Mouse (Mus musculus): Measurements from ENCODE around the gene Grin2a.

The Grin2a gene

DNA sequence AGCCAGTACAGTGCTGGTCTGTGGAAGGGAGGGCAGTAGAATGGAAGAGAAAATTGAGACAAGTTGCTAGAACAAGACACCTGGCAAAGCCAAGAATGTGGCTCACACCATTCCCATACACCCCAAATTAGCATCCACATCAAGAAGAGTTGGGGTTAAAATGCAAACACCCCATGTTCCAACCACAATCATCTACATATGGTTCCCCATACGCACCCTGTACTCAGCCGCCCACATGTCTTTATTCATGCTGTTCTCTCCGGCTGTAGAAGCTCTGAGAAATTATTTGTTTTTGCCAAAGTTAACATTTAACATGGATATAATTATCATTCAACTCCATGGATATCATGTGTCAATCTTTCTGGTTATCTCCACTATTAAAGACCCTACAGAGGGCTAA lies 22.7 kb downstream of the Grin2a start:
- in situ Hi-C loops (cut with MboI; ENCODE audit: unreplicated experiment in 2 of 2): no loop called here

GRCm38 (mm10) chr16:9964469-9964868 lies 30.9 kb downstream of the Grin2a start:
- in situ Hi-C loops (cut with MboI; ENCODE audit: unreplicated experiment in 2 of 2): no loop called here

GRCm38 (mm10) chr16:9962482-9962881 lies 32.9 kb downstream of the Grin2a start:
- in situ Hi-C loops (cut with MboI; ENCODE audit: unreplicated experiment in 2 of 2): no loop called here

- in situ Hi-C loops (cut with MboI; ENCODE audit: unreplicated experiment in 2 of 2): no loop called here
These were observed 36.0 kb downstream of the Grin2a start for GRCm38 (mm10) chr16:9959340-9959739.

DNA sequence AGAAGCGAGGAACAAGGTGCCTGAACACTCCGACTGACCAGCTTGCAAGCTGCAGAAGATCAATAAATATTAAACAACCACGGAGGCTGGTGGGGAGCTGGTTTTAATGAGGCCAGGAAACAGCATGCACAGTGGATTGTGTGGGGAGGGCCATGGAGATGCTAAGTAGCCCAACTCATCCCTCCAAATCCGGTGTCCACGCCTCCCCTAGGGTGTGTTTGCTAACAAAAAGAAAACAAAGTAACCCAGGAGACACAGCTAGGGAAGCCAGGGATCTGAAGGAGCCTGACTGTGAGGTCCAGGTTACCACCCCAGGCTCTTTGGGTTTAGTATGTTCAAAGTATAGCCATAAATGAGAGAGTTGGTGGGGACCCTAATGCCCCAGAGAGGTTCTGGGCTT lies 41.1 kb downstream of the Grin2a start:
- in situ Hi-C loops (cut with MboI; ENCODE audit: unreplicated experiment in 2 of 2): no loop called here

DNA sequence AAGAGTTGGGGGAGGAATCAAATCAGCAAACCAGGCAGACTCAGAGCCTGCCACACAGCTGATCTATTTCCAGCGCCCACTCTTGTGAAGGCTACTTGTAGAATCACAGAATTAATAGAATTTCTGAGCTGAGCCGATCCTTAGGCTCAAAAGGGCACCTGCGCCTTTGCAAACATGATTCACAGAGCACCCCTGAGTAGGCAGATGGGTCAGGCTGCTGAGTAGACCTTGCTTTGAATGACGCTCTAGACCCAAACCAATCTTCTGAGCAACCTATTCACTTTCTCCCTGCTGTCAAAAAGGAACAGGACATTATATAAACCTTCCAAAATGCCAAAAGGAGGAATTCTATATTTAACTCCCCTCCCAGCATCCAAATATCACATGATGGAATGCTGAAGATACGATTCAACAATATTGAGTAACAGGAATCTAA lies 41.9 kb downstream of the Grin2a start:
- in situ Hi-C loops (cut with MboI; ENCODE audit: unreplicated experiment in 2 of 2): no loop called here

DNA sequence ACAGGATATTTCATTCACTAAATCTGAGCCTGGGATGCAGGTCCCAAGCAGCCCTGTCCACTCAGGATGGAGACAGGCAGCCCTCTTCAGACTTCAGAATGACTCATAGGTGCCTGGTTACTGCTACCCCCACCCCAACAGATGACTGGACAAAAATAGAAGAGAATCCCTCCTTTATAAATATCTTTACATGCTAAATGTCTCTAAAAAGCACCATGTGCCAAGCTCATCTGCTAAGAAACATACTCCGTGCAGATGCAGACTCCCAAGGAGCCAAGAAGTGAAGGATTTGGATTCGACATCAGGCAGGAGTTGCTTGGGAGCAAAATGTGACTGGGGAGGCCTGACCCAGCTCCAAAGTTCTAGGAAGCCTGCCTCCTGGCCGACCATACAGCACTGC lies 46.1 kb downstream of the Grin2a start:
- in situ Hi-C loops (cut with MboI; ENCODE audit: unreplicated experiment in 2 of 2): no loop called here

- in situ Hi-C loops (cut with MboI; ENCODE audit: unreplicated experiment in 2 of 2): no loop called here
These were observed 47.9 kb downstream of the Grin2a start for GRCm38 (mm10) chr16:9947430-9947829.

DNA sequence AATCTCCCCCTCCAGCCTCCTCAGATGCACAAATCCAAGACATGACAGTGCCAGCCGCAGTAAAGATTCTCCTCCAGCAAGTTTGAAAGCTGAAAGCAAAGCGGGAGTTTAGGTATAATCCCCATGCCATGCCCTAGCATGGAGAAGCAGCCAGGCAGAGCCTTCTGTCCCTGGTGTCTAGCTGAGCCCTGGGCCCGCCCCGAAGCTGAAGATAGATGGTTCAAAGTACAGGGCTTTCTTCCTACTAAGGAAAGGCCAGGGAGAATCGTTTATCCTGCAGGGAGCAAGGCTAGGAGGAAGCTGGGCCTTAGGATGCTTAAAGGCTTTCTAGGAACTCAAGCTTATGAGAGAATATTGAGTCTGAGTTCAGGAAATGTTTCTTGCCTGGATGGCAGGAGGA lies 50.5 kb downstream of the Grin2a start:
- in situ Hi-C loops (cut with MboI; ENCODE audit: unreplicated experiment in 2 of 2): no loop called here

- in situ Hi-C loops (cut with MboI; ENCODE audit: unreplicated experiment in 2 of 2): no loop called here
These were observed 53.9 kb downstream of the Grin2a start for GRCm38 (mm10) chr16:9941306-9941930.

GRCm38 (mm10) chr16:9940716-9941115 lies 54.6 kb downstream of the Grin2a start:
- in situ Hi-C loops (cut with MboI; ENCODE audit: unreplicated experiment in 2 of 2): no loop called here

DNA sequence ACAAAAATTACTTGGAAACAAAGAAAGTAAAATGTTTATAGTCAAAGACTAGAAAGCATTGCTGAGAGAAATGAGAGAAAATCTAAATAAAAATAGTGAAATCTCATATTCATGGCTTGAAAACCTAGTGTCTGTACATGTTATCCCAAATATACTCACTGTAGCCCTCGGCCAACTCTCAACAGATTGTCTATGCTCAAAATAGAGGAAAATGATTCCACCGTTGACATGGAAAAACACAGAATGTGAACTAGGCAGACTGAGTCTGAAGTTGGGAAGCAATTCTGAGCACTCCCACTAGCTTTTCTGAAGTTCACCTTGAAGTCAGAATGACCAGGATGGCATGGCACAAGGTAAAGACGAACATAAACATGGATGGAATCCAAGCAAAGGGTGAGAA lies 84.7 kb downstream of the Grin2a start:
- in situ Hi-C loops (cut with MboI; ENCODE audit: unreplicated experiment in 2 of 2): no loop called here

- in situ Hi-C loops (cut with MboI; ENCODE audit: unreplicated experiment in 2 of 2): no loop called here
These were observed 86.1 kb downstream of the Grin2a start for GRCm38 (mm10) chr16:9909225-9909624.

- in situ Hi-C loops (cut with MboI; ENCODE audit: unreplicated experiment in 2 of 2): no loop called here
These were observed 90.9 kb downstream of the Grin2a start for GRCm38 (mm10) chr16:9904443-9904842.

DNA sequence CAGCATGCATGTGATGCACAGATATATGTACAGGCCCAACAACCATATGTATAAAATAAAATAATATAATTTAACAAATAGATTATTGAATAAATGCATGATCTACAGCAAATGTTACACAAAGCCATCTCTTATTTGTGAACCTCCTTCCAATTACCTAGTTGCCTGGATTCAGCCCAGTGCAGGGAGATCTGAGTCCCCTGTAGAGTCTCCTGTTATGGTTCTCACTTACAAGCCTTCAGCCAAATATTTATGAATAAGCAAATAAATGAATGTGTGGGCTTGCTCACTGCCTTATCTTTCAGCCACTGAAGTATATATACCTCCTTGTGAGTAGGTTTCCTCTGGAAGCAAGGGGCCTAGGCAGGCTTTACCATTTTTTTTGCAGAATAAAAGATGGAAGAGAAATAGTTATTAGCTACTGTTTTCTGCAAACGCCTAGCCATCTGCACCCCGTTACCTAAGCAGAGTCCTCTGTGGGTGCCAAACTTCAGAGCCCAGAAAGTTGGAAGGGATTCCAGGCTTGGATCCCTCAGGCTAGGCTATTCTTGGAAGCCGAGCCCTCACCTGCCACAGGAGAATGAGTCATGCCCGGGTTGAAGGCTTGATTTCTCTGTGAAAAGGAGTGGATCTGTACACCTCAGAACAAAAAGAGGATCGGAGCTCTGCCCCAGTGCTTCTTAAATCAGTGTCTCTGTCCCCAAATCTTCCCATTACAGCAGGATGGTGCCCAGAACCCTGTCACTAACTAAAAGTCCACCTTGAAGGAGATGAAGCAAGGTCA lies 92.5 kb downstream of the Grin2a start:
- in situ Hi-C loops (cut with MboI; ENCODE audit: unreplicated experiment in 2 of 2): no loop called here

DNA sequence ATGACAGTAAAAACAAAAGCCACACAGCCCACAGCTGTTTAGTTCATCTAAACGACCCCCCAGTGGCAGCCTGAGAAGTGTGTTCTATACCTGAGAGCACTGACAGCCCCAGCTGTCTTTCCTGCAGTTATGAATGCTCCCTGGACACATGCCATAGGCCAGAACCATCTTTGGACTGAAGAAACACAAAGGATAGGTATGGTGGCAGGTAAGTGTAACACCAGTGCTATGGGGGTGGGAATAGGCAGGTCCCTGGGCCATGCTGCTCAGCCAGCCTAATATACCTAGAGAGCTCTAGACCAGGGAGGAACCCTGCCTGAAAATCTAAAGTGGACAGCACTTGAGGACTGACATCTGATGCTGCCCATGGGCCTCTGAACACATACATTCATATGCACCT lies 93.9 kb downstream of the Grin2a start:
- in situ Hi-C loops (cut with MboI; ENCODE audit: unreplicated experiment in 2 of 2): no loop called here

DNA sequence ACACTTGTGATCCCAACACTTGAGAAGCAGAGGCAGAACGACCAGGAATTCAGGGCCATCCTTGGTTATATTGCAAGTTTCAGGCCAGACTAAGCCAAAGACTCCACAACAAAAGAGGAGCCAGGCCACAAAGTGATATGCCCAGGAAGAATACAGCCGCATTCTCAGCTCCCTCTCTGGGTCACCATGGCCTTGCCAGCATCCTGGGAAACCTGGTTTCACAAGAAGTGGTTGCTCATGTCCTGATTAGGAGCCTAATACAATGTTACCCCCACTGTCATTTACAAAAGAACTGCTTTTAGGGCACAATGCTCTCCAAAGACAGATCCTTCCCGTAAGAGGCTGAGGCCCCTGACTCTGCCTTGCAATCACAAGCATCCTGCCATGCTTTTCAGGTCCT lies 94.4 kb downstream of the Grin2a start:
- in situ Hi-C loops (cut with MboI; ENCODE audit: unreplicated experiment in 2 of 2): no loop called here

DNA sequence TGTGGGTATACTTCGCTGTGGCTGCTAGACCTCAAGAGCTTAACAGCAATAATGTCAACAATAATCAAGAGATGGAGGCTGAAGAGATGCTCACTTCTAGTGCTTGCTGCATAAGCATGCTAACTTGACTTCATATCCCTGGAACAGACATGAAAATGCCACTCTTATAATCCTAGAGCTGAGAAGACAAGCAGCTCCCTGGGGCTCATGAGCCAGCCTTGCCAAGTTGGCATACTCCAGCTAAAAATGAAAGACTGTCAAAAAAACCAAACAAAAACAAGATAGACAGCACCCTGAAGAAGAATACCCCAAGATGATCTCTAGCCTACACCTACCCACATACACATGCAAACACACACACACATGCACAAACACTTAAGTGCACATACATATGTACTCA lies 95.2 kb downstream of the Grin2a start:
- in situ Hi-C loops (cut with MboI; ENCODE audit: unreplicated experiment in 2 of 2): no loop called here

DNA sequence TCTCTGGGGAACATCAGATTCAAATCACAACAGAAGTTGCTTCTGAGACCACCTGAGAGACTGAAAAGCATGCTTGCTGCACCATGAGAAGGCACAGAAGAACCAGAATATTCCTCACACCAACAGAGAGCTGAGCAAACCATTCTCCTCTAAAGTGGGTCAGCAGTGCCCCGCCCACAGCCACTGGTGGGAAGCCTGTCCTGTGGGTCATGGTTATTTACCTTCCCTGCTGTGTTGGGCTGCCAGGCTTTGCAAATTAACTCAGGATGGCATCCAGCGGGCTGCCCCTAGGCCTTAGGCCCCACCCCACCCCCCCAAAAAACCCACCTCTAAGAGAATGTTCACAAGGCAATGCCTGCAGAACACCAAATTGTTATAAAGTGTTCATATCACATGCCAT lies 96.2 kb downstream of the Grin2a start:
- in situ Hi-C loops (cut with MboI; ENCODE audit: unreplicated experiment in 2 of 2): no loop called here

DNA sequence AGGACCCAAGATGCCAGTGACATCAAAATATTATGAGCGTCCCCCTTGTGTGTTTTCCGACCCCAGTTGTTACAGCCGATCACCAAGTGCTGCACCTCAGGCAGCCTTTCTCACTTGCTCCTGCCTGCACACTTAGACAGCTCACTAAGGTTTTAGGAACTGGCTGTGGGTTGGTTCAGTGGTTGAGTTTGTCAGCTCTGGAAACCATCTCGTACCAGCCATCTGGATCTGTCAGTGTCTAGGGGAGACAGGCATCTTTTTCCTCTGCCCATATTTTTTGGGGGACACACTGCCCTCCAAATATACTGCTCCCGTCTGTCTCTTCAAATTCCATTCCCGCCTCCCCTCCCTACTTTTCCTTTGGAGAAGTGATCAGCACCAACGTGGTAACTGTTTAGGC lies 99.8 kb downstream of the Grin2a start:
- in situ Hi-C loops (cut with MboI; ENCODE audit: unreplicated experiment in 2 of 2): no loop called here

DNA sequence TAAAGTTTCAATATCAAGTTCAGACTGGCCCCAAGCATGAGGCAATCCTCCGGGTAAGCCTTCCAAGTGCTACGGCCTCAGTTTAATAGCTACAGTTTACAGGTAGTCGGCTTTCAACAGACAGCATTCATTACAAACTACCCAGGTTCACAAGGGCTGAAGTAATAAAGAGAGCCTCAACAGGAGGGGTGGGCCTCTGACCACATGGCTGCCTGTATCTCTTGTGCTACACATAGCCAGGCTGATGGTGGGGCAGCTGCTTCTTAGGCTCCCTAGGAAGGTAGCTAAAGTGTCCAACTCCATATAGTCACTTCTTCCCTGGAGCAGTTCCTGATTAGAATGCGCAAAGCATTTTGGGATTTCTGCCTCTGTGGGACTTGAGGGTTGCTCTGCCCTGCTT lies 109.2 kb downstream of the Grin2a start:
- in situ Hi-C loops (cut with MboI; ENCODE audit: unreplicated experiment in 2 of 2): no loop called here

GRCm38 (mm10) chr16:9884141-9884540 lies 111.2 kb downstream of the Grin2a start:
- in situ Hi-C loops (cut with MboI; ENCODE audit: unreplicated experiment in 2 of 2): no loop called here

Measured in v-Abl transformed pro-B cells (cell line).